Mouse (Mus musculus) layer of hippocampus, postnatal 36 days (tissue): ENCODE results near the gene Cadm1. TPM values are rescaled to one million over a fixed set of nuclear protein-coding genes. Genes with fewer than 3 reads are reported as not detected.

Experiments used
- DNase-seq, 2 experiments: peaks; one replicate each; pipeline ENCODE4 v3.0.0; 2022
- total RNA-seq, 2 experiments: library from RNA; stranded (reverse); gene quantifications; 2 replicates each; pipeline ENCODE4 v1.2.3; 2021

Cadm1 gene
- total RNA-seq, 2 experiments from 2014 or later, result 232 to 234 TPM

DNA sequence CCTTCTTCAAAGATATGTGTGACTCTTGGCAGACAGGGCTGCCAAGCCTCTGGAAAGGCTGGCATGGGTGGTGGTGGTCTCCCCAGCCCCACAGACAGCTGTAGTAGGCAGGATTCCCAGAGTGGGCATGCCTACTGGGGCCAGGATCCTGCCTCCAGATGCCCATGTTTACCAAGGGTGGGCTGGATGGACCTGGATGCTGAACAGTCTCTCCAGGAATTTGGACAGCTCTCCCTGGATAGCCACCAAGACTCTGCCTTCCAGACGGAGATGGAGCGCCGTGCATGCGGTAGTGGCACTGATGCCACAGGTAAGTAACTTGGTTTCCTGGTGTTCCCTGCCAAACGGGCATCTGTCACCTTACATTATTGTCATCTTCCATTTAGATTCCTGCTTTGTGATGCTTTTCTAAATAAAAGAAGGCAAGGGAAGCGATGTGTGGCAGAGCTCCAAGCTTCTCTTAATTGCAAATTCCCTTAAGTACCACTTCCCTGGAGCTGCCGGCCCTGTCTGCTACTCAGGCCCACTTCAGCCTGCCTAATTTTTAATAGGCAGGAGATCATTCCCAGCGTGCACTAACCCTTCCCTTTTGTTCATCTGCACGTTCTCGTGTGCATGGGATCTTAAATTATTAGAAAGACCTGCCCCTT is 346.7 kb downstream of the Cadm1 start:
- DNase-seq, result no peak

DNA sequence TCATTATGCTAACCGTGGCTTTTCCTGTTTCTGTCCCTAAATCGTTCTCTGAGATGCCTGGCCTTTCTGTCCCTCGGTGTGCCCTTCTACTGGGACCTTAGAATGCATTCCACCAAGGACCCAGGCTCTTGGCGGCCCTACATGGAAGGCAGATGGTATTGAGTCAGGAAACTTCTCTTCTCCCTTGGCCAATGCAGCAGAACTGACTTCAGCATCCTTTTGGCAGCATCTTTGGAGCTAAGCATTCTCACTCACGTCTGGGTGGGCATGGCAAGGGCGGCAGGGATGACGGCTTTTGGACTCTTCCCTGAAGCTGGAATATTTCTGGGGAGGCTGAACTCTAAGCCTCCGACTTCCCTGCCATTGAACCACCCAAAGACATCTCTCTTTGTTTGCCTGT is 350.2 kb downstream of the Cadm1 start:
- no peak for DNase-seq

DNA sequence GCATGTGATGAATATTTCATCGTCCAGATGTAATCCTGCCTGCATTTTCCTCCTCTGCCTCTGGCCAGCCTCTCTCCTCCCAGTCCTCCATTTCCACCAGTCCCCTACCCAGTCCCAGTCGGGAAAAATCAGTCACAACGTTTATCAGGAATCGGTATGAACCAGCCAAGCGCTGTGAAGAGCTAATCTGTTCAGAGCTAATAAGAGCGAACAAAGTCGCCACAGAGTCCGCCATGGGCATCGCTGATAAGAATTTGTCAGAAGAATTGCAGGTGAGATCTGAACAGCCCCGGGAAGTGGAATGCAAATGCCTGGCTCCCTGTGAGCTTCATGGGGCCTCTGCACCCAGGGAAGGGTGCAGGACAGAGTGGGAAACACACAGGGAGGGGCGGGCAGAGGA is 352.4 kb downstream of the Cadm1 start:
- no peak for DNase-seq

DNA sequence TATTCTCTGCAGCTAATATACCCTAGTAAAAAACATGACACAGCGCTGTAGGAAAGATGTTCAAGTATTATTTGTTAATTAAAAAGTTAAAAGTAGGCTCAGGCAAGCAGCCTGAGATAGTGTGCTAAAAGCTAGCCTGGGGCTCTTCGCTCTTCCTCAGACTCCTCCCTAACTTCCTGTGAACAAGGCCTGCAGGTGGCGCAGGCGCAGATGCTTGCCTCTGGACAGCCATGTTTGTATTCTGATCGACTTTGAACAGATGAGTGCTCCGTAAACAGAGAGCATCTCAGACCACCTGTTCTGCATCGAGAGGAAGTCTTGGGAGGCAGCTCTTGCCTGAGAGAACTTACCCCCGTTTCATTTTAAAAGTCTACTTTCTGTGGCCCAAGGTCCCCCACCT is 361.7 kb downstream of the Cadm1 start:
- DNase-seq, result no peak

DNA sequence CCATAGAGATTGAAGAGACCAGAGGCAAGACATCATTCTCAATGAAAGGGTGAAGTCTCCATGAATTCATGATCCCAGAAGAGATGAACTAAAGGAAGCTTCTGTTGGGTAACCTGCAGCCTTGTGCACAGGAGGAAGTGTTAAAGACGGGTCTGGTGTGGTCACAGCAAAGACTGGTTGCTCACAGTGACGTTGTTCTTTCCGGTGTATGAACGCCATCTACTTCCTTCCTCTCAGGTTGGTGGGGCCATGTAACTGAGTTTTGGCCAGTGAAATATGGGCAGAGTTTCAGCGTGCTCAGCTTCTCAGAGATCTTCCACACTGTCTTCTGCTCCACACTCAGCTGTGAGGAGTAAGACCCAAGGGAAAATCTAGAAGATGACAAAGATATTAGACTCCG is 363.0 kb downstream of the Cadm1 start:
- DNase-seq, result no peak

DNA sequence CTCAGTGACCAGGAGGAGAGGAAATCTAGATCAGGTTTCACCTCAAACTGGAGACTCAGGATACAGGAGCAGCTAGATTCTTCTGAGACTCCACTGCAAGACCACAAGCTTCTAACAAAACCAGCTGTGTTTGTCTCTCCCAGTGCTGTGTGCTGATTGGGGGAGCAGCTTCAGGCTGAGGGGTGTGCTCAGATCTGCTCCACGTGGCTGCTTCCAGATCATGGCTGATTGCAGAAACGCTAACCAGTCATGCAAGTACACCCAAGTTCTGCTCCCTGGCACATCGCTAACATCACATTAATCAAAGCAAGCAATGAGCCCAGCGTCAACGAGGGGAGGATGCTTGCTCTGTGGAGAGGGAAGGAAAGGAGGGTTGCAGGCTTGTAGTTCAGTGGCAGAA is 364.1 kb downstream of the Cadm1 start:
- DNase-seq, result no peak

DNA sequence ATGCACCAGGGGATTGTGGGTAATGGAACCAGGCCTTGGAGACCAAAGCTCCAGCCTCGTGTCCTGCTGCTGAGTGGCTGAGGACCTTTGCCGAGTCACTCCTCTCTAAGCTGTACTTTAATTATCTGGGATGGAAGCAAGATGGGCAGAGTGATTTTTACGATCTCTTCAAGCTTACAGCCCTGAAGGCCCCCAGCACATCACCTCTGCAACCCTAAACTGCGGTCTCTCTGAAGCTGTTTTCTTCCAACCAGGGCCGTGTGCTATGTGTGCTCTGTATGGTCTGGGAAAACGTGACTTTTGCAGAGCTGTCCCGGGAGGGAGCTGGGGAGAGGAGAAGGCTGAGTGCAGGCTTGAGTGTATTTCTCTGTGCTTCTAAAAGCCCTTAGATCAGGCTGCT is 364.7 kb downstream of the Cadm1 start:
- no peak for DNase-seq

DNA sequence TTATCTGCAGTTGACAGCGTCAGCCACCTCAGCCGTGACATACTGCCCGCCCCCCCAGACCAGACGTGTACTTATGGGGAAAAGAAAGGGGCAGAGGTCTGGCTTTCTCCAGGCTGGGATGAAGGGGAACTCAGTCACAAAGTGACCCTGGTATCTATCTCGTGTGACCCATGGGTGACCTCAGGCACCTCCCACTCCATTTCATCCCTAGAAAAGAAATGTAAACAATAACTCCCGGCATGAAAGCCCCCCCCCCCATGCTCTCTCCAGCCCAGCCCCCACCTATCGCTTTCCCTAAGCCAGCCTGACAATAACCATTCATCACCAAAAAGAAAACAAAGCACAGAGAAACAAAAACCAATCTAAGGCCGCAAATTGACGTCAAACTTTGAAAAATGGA is 365.1 kb downstream of the Cadm1 start:
- DNase-seq, result no peak

DNA sequence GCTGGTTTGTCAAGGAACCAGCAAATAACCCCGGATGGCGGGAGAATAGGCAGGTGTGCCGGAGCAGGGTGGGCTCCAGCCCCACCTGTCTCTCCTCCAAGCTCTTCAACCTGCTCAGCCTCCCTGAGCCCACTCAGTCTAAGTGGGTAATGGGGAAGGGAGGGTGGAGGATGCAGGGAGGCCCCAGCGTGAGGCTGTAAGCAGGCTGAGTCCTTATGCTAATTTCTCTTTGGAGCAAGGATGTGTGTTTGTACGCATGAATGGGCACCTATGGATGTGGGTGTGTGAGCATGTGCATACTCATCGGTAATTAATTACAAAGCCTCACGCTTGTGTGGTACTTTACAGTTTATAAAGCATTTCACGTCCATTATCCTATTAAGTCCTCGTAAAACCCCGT is 370.8 kb downstream of the Cadm1 start:
- DNase-seq, result no peak

DNA sequence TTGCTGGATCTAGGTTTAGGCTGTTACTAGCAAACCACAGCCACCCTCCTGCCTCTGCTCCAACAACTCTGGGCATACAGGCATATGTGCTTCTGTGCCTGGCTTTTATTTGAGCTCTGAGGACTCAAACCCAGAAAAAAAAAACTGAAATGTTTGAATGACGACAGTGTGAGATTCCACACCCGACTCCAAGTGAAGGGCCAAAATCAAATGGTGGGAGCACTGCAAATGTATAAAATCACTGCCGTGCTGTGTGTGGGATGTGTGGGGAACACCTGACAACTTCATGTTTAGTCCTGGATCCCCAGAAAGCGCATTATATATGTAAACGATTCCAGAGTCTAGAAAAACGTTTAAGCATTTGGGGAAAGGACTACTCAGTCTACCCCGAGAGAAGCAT is 373.7 kb downstream of the Cadm1 start:
- no peak for DNase-seq

DNA sequence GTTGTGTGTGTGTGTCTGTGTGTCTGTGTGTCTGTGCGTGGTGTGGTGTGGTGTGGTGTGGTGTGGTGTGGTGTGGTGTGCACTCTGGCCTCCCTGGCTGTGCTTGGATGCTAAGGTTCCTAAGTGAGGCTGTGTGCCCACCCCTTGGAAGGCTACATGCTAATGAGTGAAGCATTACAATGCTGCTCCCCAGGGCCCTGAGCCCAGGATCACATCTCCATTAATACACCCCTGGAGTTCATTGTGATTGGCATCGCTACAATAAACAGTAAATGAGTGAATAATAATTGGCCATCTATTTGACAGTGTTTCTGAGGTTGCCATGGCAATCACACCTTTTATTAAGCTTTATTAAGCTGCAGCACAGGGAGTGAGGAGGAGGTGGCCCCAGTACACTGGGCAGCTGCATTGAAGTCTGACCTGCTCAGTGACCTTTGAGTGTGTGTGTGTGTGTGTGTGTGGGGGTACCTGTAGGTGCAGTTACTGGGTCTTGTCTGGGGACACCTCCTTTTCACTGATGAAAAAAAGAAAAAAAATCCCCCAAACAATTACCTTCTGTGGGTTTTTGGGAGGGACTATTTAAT is 374.5 kb downstream of the Cadm1 start:
- DNase-seq, result no peak

DNA sequence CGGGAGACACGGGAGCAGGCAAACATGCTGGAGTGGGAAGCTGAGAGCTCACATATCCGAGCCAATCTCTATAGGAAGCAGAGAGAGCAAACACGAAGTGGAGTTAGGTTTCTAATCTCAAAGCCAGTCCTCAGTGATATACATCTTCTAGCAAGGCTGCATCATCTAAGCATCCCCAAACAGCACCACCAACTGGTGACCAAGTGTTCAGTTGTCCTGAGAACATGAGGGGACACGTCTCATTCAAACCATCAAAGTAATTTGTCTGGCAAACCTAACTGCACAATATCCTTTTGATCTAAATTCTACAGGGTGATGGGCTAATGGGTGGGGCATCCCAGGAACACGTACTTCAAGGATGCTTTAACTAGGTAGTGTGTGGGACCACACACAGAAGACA is 376.5 kb downstream of the Cadm1 start:
- no peak for DNase-seq
